Comparison of ENCODE assay signal across 17 mouse cellular contexts in genomic region chr14:75776637-75777036, GRCm38 (mm10). TPM values are rescaled to one million over a fixed set of nuclear protein-coding genes. Genes with fewer than 3 reads are reported as not detected.
A peak's percentile ranks its signal among the peaks of the same experiment; 100 is the strongest.
DNase-seq lines count a peak whose midpoint lies in the region; ATAC-seq and TF ChIP-seq lines count a peak whose summit lies in the region.
"Had no signal": no experiment of that assay in that cellular context is flagged by ENCODE, and none has a peak within 500 bp of the region (broad histone marks: within the 10 kb centered on the region; RNA-seq: fewer than 3 reads in every experiment).

No protein-coding gene starts in this region.

- H3K27ac ChIP-seq in kidney, adult 2 months (ENCODE audit: insufficient read depth, low read depth, low read length) = peak overlapping the region; percentile 53
- H3K27ac ChIP-seq: embryonic facial prominence, embryonic 10.5 days; forebrain, embryonic 13.5 days; heart, adult 2 months; heart, embryonic 15.5 days; hindbrain, embryonic 13.5 days had no signal

- no peak overlapping the region for H3K4me3 ChIP-seq in kidney, adult 2 months (ENCODE audit: insufficient read depth, low read depth, low read length)
- H3K4me3 ChIP-seq: embryonic facial prominence, embryonic 10.5 days; forebrain, embryonic 13.5 days; heart, adult 2 months; heart, embryonic 15.5 days; hindbrain, embryonic 13.5 days had no signal

- 33% methylated on average over 8 of the region's 8 CpGs for WGBS in kidney, adult 2 months

- no peak for TF ChIP-seq POLR2A in kidney, adult 2 months (IDR thresholded peaks at IDR 0.05; ENCODE audit: low read depth, low read length)

- no peak for ATAC-seq in megakaryocyte-erythroid progenitor cell, adult 5-6 weeks (replicated peaks; ENCODE audit: low FRiP score, low TSS enrichment, poor library complexity, severe bottlenecking)
- ATAC-seq: forebrain, embryonic 13.5 days; forebrain, postnatal 0 days had no signal

- TF ChIP-seq CTCF in kidney, adult 2 months (conservative IDR thresholded peaks at IDR 0.05; ENCODE audit: insufficient read depth, insufficient read length, low read depth, low read length) = no peak

- no peaks in the 10 kb centered on the region for H3K27me3 ChIP-seq in kidney, adult 2 months (replicated peaks; ENCODE audit: control insufficient read depth, insufficient read depth, low read length)
- H3K27me3 ChIP-seq: forebrain, embryonic 13.5 days; heart, embryonic 15.5 days; hindbrain, embryonic 13.5 days had no signal

- H3K4me1 ChIP-seq in kidney, adult 2 months (ENCODE audit: control insufficient read depth, insufficient read depth, low read length) = peaks cover 65% of the 10 kb centered on the region
- H3K4me1 ChIP-seq: embryonic facial prominence, embryonic 10.5 days; forebrain, embryonic 13.5 days; hindbrain, embryonic 13.5 days had no signal

- peak; percentile 89 for DNase-seq in kidney, adult 2 months
- DNase-seq in kidney, adult 9 months = peak; percentile 89
- peak; percentile 34 for DNase-seq in kidney, postnatal 10 days
- DNase-seq in right cerebral cortex, postnatal 10 days (ENCODE audit: low spot score in 2 of 2) = no peak
- DNase-seq in cerebellum, postnatal 14 days = no peak
- DNase-seq: adrenal gland, postnatal 10 days; cerebellum, adult 11 months; cerebellum, adult 9-11 months; forebrain, postnatal 0 days; gastrocnemius, postnatal 14 days; heart, adult 2 months; heart, postnatal 14 days had no signal

- peaks cover 3% of the 10 kb centered on the region for H3K36me3 ChIP-seq in kidney, adult 2 months (ENCODE audit: control insufficient read depth, insufficient read depth, low read length)

RNA-seq across cellular contexts. Expression of gene Slc25a30, which starts 10.2 kb away (rescaled TPM):
- polyA plus RNA-seq in kidney, adult 2 months (2012; rRNA removed) = 26.3 and 29.6 TPM in 2 replicates
- total RNA-seq in megakaryocyte-erythroid progenitor cell, adult 5-6 weeks (2014; fragmentation: Nextera tagmentation) = 26.0 and 33.0 TPM in 2 replicates
- 22.5 and 32.6 TPM in 2 replicates for total RNA-seq in megakaryocyte-erythroid progenitor cell, adult 5-6 weeks (2017)

RNA-seq across cellular contexts. Expression of gene Cog3, which starts 22.3 kb away (rescaled TPM):
- polyA plus RNA-seq in kidney, adult 2 months (2012; rRNA removed) = 7.8 and 10.0 TPM in 2 replicates
- 36.7 and 47.3 TPM in 2 replicates for total RNA-seq in megakaryocyte-erythroid progenitor cell, adult 5-6 weeks (2014; fragmentation: Nextera tagmentation)
- 31.6 and 36.7 TPM in 2 replicates for total RNA-seq in megakaryocyte-erythroid progenitor cell, adult 5-6 weeks (2017)

Comparison
In these comparisons a context has a peak if more than half of its experiments do, and no peak if none do; other contexts are left out.
1. DNase-seq: peak in kidney, adult 2 months (single experiment), kidney, adult 9 months (single experiment) and kidney, postnatal 10 days (single experiment); none in right cerebral cortex, postnatal 10 days (0 of 2) and cerebellum, postnatal 14 days (0 of 2).